Mouse (Mus musculus): ENCODE data around the gene Galnt14.

DNA sequence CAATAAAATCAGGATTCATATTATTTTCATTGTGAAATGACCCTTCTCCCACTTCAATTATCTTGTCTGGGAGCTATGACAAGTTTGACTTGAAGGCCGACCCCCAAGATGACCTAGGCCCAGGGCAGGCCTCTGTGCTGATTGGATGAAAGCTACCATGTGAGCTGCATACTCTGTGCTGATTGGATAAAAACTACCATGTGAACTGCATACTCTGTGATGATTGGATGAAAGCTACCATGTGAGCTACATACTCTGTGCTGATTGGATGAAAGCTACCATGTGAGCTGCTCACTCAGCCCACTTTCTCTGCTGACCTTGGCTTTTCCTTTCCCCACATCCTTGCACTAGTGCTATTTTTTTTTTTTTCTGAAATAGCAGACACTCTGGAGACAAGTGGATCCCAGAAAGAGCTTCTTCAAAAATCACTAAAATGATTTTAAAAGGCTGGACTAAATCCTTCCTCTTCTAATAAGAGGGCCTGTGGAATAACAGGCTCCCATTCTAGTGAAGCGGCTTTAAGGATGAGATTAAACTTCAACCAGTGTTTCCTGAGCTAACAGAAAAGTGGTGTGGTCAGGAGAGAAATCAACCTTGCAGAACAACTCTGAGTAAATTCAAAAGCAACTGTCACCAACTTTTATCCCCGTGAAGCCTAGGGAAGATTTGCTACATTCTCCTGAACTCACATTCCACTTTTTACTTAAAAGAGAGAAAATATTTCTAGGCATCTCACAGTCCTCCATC is 15.9 kb downstream of the Galnt14 start:
- TF ChIP-seq EP300 (IDR thresholded peaks at IDR 0.05; ENCODE audit: insufficient read depth, low read depth, low read length) = no peak
- no peak for TF ChIP-seq CTCF (IDR thresholded peaks at IDR 0.05; ENCODE audit: low read depth, low read length)
- TF ChIP-seq POLR2A (IDR thresholded peaks at IDR 0.05; ENCODE audit: insufficient read depth, low read length) = no peak
